Mouse (Mus musculus) monocyte, adult 5-6 weeks (primary cell): ENCODE data around the gene Ermap. TPM values are rescaled to one million over a fixed set of nuclear protein-coding genes. Genes with fewer than 3 reads are reported as not detected.
A peak's percentile ranks its signal among the peaks of the same experiment; 100 is the strongest.

Experiments
- ATAC-seq: fragments of 153-309, 156-312 bp; replicated peaks from 2 replicates; pipeline ENCODE4 v1.8.0; 2017; ENCODE audit warnings: mild to moderate bottlenecking; ENCODE audit not compliant: low TSS enrichment, insufficient number of reproducible peaks, severe bottlenecking, poor library complexity, low FRiP score
- total RNA-seq: library from RNA; stranded (forward); fragments of 200-1000, 200-491, 200-594 nt; gene quantifications from 3 replicates; pipeline ENCODE4 v1.2.3, GENCODE M21; 2017

Ermap gene
- total RNA-seq, 1 experiment from 2014 or later = 0.29 TPM

DNA sequence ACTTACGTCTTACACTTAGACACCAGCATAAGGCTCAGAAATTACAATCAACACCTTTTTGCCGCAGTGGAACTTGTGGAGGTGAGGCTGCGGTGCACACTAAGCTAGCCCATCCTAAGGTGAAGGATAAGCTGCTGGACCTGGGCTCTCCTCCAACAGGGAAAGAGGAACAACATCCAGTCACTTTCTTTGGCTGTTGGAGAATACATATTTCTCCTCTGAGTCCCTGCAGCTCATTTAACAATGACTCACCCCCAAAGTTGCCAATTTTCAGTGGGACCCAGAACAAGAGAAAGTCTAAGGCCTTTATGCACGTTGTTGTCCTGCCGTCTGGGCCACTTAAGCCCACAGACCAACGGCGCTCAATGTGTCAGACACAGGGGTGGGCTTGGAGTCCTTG is 43.0 kb downstream of the Ermap start:
- no peak for ATAC-seq

DNA sequence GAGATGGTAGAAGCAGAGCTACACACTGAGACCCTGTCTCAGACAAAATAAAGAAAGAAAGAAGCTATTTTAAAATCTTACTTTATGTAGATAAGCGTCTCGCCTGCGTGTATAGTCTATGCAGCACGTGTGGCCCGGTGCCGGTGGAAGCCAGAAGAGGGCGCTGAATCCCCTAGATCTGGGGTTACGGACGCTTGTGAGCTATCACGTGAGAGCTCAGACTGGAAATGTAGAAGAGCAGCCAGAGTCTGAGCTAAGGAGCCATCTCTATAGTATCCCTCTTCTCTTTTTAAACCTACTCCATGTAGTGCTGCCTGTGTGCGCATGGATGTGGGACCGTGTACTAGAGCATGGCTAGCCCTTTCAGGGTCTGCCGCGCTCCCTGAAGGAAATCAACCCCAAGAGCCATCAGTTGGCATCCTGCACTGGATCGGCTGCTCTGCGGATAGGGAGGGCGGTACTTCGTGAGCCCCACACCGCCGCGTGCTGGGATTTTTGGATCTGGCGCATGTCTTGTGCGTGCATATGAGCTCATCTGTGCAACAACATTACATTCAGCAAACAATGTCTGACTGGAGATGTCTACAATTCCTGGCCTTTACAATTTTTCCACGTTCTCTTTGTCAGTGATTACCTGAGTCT is 47.5 kb downstream of the Ermap start:
- ATAC-seq = no peak

DNA sequence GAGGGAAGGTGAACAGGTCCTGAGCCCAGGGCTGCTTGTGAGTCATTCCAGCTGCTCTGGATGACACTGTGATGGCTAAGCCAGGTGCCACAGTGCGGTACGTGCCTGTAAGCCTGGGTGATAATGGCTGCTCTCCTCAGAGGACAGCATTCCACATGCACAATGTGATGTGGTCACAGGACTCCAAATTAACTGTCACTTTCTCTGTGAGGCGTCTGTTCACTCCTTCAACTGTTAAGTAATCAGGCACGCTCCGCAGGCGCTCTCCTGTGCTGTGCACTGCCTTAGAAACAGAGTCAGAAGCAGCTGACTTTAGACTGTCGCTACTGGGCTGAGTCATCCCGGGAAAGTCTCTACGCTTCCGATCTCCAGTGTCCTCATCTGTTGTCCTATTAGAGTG is 48.6 kb downstream of the Ermap start:
- ATAC-seq = no peak

DNA sequence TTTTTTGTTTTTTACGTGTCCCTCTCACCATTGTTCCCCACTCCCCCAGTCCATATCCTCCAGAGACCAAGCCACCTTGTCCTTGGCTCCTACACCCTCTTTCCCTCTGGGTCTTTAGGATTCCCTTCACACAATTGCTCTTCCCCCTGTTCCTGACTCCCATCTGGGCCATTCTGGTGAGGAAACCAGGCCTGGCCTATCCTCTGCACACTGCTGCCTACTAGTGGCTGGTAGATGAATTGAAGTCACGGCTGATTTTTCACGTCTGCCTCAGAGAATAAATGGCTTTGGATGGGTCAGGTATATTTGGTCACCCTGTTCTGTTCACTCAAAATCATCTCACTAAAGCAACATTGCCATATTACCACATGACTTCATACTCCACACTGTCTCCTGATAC is 49.7 kb downstream of the Ermap start:
- peak; percentile 66 for ATAC-seq

DNA sequence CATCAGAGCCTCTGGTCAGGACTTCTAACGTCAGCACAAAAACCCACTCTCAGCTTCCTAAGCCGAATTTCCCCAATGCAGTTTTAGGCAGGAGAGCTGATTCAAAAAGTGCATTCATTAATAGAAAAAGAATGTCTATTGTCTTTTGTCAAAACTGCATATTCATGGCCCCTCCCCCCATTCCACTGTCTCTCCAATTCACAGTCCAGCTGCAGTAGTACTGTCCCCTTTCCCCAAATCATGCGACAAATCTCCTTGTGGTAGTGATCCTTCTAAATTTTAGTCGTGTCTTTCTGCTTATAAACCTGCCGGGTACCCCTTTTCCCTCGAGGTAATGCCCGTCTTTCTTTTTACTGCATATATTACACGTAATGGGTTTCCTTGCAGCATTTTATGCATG is 51.0 kb downstream of the Ermap start:
- no peak for ATAC-seq

DNA sequence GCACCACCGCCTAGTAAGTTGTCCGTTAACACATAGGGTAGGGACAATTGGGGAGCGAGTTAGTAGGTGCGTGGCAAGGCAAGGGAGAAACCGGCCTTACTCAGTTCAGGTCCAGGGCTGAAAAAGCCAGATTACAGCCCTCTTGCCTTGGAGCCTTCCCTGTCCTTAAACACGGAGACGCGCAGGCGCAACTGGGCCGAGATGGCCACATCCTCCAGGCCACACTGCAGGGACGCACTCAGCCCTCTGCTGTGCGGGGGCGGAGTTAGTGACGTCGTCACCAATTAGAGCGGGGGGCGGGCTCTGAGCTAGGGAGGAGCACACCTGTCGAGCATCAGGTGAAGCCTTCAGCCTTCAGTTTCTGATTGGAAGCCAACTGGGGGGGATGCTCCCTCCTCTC is 51.6 kb downstream of the Ermap start:
- no peak for ATAC-seq

DNA sequence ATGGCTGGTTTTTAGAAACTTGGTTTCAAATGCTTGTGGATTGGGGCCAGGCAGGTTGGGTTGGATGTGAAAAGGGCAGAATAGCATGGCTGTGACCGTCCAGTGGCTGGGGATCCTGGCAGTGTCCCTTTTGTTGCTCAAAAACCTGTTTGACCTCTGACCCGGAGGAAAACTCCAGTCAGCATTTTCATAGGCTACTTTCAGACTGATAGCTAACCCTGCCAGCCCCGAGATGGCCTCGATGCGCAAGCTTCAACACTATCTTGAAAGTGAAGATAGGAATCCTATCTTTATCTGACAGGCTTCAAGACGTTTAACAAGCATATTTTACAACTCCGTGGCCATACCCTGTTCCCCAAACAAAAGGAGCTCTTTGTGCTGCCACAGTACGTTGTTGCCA is 52.5 kb downstream of the Ermap start:
- ATAC-seq = no peak

DNA sequence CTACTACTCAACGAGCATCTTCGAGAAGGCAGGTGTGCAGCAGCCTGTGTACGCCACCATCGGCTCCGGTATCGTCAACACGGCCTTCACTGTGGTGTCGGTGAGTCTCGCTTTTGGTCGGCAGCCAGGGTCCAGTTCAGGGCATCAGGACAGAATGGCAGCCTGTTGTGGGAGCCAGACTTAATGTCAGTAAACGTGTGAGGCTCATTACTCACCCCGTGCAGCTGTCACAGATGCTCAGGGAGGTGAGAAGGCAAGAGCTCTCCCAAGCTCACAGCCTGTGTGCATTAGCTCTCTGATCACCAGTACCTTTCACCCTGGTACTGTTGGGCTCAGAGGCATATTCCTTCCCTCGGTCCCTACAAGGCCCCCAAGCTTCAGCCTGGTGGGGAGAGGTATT is 56.0 kb downstream of the Ermap start:
- no peak for ATAC-seq

DNA sequence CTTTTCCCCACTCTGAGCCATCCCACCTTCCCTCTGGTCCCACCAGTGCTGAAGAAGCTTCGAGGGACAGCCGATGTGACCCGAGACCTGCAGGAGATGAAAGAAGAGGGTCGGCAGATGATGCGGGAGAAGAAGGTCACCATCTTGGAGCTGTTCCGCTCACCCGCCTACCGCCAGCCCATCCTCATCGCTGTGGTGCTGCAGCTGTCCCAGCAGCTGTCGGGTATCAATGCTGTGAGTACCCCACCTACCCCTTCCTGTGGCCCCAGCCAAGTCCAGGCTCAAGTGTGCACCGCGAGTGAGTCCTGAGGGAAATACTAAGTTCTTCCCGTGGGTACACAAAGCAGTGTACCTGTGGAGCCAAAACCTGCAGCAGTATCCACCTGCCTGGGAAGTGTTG is 56.5 kb downstream of the Ermap start:
- no peak for ATAC-seq

DNA sequence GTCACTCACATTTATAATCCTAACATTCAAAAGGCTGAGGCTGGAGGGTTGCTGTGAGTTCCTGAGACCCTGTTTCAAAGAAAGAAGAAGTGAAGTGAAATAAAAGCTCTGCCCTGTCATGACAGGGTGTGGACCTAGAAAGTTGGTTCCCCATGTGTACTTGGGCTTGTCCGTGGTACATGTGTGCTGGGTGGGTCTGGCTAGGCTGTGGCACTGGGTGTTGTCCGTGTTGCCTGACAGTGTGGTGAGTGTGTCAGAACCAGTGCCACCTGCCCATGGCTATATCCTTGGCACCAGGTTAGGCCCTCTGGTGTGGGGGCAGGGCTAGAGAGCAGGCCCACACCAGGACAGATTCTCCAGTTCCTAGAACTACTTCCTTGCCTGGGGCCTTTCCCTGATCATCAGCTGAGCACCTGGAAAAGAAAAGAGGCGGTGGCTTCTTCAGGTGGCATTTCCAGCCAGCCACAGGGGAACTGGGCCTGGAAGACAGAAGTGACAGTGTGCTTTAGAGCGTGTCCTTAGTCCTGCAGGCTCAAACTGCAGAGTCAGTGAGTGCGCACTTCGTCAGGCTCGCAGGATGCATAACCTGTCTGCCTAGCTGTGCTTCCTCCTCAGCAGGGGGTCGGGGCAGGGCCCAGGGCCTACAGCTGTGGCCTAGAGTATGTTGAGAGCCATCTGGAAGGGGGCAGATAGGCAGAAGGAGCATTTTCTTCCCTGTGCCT is 58.5 kb downstream of the Ermap start:
- peak; percentile 65 for ATAC-seq

DNA sequence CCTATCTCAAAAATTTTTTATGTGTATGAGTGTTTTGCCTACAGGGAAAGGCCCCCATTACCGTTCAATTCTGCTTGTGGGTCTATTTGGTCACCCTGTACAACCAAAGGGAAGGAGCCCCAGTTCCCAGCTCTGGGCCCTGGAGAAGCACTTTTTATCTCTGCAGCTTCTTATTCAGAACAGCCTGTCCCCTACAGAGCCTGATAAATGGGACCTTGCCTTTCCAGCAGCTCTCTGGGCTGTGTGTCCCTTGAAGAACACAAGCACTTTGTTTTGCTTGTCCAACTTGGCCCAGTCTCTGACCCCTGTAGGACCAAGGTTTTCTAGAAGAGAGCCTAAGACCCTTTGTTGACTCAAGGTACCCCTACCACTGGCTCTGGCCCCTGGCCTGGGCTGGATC is 60.7 kb downstream of the Ermap start:
- ATAC-seq = no peak

DNA sequence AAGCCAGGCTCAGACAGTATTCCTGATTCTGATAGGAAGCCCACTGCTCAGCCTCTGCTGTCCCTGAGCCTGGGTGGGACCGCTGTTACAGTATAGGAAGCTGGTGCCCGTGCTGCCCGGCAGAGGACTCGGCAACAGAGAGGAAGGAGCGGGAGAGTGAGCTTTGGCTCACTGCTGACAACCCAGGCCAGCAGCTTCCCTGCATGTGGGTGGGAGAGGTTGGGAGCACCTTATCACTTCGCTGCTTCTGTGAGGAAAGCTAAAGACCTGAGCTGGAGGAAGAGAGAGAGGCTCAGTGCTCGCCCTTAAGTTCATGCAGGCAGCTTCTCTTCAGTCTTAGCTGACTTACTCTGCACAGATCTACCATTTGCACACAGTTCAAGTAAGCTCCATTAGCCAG is 61.3 kb downstream of the Ermap start:
- ATAC-seq = no peak

DNA sequence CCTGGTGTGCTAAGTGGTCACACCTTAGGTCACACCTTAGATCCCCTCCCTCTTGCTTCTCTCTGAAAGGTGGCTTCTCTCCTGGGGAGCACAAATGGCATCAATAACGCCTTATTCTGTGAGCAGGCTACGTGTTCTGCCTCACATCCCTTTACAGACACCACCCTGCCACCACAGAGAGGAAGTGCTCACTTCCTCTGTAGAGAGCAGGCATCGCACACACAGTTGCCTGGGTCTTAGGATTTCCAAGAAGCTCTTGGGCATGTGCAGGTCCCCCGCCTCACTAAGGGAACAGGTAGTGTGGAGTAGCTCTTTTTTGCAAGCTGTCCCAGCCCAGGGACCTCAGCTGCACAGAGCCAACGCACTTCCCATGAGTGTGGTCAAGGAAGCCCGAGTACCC is 62.6 kb downstream of the Ermap start:
- ATAC-seq = peak; percentile 66

DNA sequence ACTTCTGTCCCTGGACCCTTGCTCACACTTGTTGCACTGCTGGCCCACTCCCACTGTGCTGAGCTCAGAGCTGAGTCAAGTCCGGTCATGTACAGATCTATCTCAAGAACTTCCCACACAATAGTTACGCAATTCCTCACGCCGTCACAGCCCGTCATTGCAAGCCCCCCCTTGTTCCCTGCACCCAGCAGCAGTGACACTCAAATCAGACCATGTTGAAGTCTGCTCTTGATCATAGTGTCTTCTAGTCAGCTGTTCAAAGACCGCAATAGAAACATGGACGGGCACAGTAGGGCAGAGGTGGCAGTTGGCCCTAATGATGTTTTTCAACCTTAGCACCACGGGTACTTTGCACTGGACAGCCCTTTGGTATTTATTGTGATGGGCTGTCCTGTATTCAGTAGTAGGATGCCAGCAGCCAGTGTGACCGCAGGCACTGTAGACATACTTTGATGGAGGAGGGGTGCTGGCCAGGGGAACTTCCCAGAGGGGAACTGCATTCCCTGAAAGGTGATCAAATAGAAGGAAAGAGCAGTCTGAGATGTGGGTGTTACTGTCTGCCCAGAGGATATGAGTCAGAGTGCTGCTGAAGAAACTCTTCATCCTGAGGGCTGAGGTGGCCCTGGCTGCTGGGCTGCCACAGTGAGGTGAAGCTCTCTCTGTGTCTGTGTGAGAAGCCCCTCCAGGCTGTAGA is 64.1 kb downstream of the Ermap start:
- peak; percentile 34 for ATAC-seq

Other genes starting within 250 kb of the Ermap start
- gene Lao1, start 228.4 kb downstream of the Ermap start, total RNA-seq = not detected in 3 replicates
- gene Slc2a1, start 81.3 kb downstream of the Ermap start, total RNA-seq = 25.2 to 35.8 TPM (median 30.1 TPM) in 3 replicates
- 6.1 to 7.5 TPM (median 6.9 TPM) in 3 replicates for gene Zfp691, start 15.8 kb downstream of the Ermap start, total RNA-seq
- 4.9 to 35.0 TPM (median 16.9 TPM) in 3 replicates for gene Svbp, start 5.3 kb upstream of the Ermap start, total RNA-seq
- not detected in 3 replicates for gene Tmem269, start 28.2 kb upstream of the Ermap start, total RNA-seq
- 3.5 to 10.4 TPM (median 4.1 TPM) in 3 replicates for gene AU022252, start 42.7 kb upstream of the Ermap start, total RNA-seq
- 0.48 to 1.8 TPM (median 0.53 TPM) in 3 replicates for gene P3h1, start 42.9 kb upstream of the Ermap start, total RNA-seq
- not detected in 3 replicates for gene Cldn19, start 65.4 kb upstream of the Ermap start, total RNA-seq
- 567 to 614 TPM (median 607 TPM) in 3 replicates for gene Ybx1, start 104.6 kb upstream of the Ermap start, total RNA-seq
- gene Ppih, start 130.5 kb upstream of the Ermap start, total RNA-seq = 35.8 to 75.4 TPM (median 39.9 TPM) in 3 replicates
- 0.32 to 4.8 TPM in 2 of 3 replicates, not detected in the other for gene Ccdc30, start 225.5 kb upstream of the Ermap start, total RNA-seq
- 6.3 to 20.1 TPM (median 8.1 TPM) in 3 replicates for gene Ppcs, start 232.4 kb upstream of the Ermap start, total RNA-seq
- gene Zmynd12, start 232.8 kb upstream of the Ermap start, total RNA-seq = not detected in 3 replicates